Mouse (Mus musculus): Measurements from ENCODE around the gene Cbx2. TPM values are rescaled to one million over a fixed set of nuclear protein-coding genes. Genes with fewer than 3 reads are reported as not detected.

The Cbx2 gene
- polyA plus RNA-seq, 1 experiment from 2014 or later, result 13.3 TPM

GRCm38 (mm10) chr11:119005547-119006275, 17.1 kb upstream of the Cbx2 start:
- H3K4me1 ChIP-seq (ENCODE audit: control insufficient read depth, insufficient read depth, low read length), result no peaks in the 10 kb centered on the region; the same call in 1 of the 2 replicates
- no peak overlapping the region for H3K4me3 ChIP-seq (ENCODE audit: low read depth, low read length)
- no peaks in the 10 kb centered on the region for H3K27me3 ChIP-seq (ENCODE audit: control insufficient read depth, insufficient read depth, low read depth, low read length)
- no peak overlapping the region for H3K27ac ChIP-seq (ENCODE audit: low read length)
- no peaks in the 10 kb centered on the region for H3K36me3 ChIP-seq (ENCODE audit: control insufficient read depth, insufficient read depth, low read length)
- 88% methylated on average over 10 of the region's 10 CpGs for WGBS
- H3K9ac ChIP-seq (ENCODE audit: low read depth, low read length), result no peak overlapping the region
- ATAC-seq, result no peak
- no peak overlapping the region for H3K4me2 ChIP-seq (ENCODE audit: low read length)
- no peaks in the 10 kb centered on the region for H3K9me3 ChIP-seq (replicated peaks; ENCODE audit: control insufficient read depth, low read length, poor library complexity, severe bottlenecking)

- no peak for ATAC-seq
- 67% methylated on average over 3 of the region's 3 CpGs for WGBS
- Histone ChIP-seq H3K9ac (ENCODE audit: low read depth, low read length) (no peak overlapping the region), H3K4me3 (ENCODE audit: low read depth, low read length) (no peak overlapping the region), H3K27ac (ENCODE audit: low read length) (no peak overlapping the region), H3K4me2 (ENCODE audit: low read length) (no peak overlapping the region), H3K4me1 (ENCODE audit: control insufficient read depth, insufficient read depth, low read length) (no peaks in the 10 kb centered on the region; the same call in 1 of the 2 replicates), H3K9me3 (replicated peaks; ENCODE audit: control insufficient read depth, low read length, poor library complexity, severe bottlenecking) (no peaks in the 10 kb centered on the region), H3K27me3 (ENCODE audit: control insufficient read depth, insufficient read depth, low read depth, low read length) (no peaks in the 10 kb centered on the region), H3K36me3 (ENCODE audit: control insufficient read depth, insufficient read depth, low read length) (no peaks in the 10 kb centered on the region)
Observed at GRCm38 (mm10) chr11:119006462-119006861, 16.3 kb upstream of the Cbx2 start.

- no peaks in the 10 kb centered on the region for H3K9me3 ChIP-seq (replicated peaks; ENCODE audit: control insufficient read depth, low read length, poor library complexity, severe bottlenecking)
- peak; percentile 66; the same call in 1 of the 2 replicates for ATAC-seq
- no peaks in the 10 kb centered on the region; the same call in 1 of the 2 replicates for H3K4me1 ChIP-seq (ENCODE audit: control insufficient read depth, insufficient read depth, low read length)
- peak overlapping the region; percentile 35 for H3K4me3 ChIP-seq (ENCODE audit: low read depth, low read length)
- H3K27ac ChIP-seq (ENCODE audit: low read length), result no peak overlapping the region
- 21% methylated on average over 21 of the region's 21 CpGs for WGBS
- H3K27me3 ChIP-seq (ENCODE audit: control insufficient read depth, insufficient read depth, low read depth, low read length), result no peaks in the 10 kb centered on the region
- 0 out of 2 replicates have a peak overlapping the region, but pooled peaks have one; percentile 46 for H3K9ac ChIP-seq (ENCODE audit: low read depth, low read length)
- H3K36me3 ChIP-seq (ENCODE audit: control insufficient read depth, insufficient read depth, low read length), result no peaks in the 10 kb centered on the region
- H3K4me2 ChIP-seq (ENCODE audit: low read length), result peak overlapping the region; percentile 52
Observed at GRCm38 (mm10) chr11:119007461-119008456, 15.0 kb upstream of the Cbx2 start.

GRCm38 (mm10) chr11:119014455-119014854, 8.3 kb upstream of the Cbx2 start:
- Histone ChIP-seq H3K4me2 (ENCODE audit: low read length) (no peak overlapping the region), H3K4me3 (ENCODE audit: low read depth, low read length) (no peak overlapping the region), H3K4me1 (ENCODE audit: control insufficient read depth, insufficient read depth, low read length) (no peaks in the 10 kb centered on the region), H3K27ac (ENCODE audit: low read length) (no peak overlapping the region), H3K36me3 (ENCODE audit: control insufficient read depth, insufficient read depth, low read length) (no peaks in the 10 kb centered on the region), H3K27me3 (ENCODE audit: control insufficient read depth, insufficient read depth, low read depth, low read length) (no peaks in the 10 kb centered on the region), H3K9ac (ENCODE audit: low read depth, low read length) (no peak overlapping the region), H3K9me3 (replicated peaks; ENCODE audit: control insufficient read depth, low read length, poor library complexity, severe bottlenecking) (no peaks in the 10 kb centered on the region)
- 84% methylated on average over 7 of the region's 7 CpGs for WGBS
- ATAC-seq, result no peak

- Histone ChIP-seq H3K9me3 (replicated peaks; ENCODE audit: control insufficient read depth, low read length, poor library complexity, severe bottlenecking) (no peaks in the 10 kb centered on the region), H3K4me3 (ENCODE audit: low read depth, low read length) (no peak overlapping the region), H3K27ac (ENCODE audit: low read length) (no peak overlapping the region), H3K36me3 (ENCODE audit: control insufficient read depth, insufficient read depth, low read length) (no peaks in the 10 kb centered on the region), H3K27me3 (ENCODE audit: control insufficient read depth, insufficient read depth, low read depth, low read length) (0 out of 2 replicates have a peak, but pooled peaks cover 3% of the 10 kb centered on the region), H3K4me2 (ENCODE audit: low read length) (no peak overlapping the region), H3K4me1 (ENCODE audit: control insufficient read depth, insufficient read depth, low read length) (peaks cover 6% of the 10 kb centered on the region), H3K9ac (ENCODE audit: low read depth, low read length) (no peak overlapping the region)
- 39% methylated on average over 7 of the region's 7 CpGs for WGBS
- no peak for ATAC-seq
Observed at GRCm38 (mm10) chr11:119017506-119017905, 5.3 kb upstream of the Cbx2 start.

GRCm38 (mm10) chr11:119021180-119021579, 1.6 kb upstream of the Cbx2 start:
- no peak for ATAC-seq
- H3K9me3 ChIP-seq (replicated peaks; ENCODE audit: control insufficient read depth, low read length, poor library complexity, severe bottlenecking), result no peaks in the 10 kb centered on the region
- H3K27ac ChIP-seq (ENCODE audit: low read length), result no peak overlapping the region
- H3K4me3 ChIP-seq (ENCODE audit: low read depth, low read length), result no peak overlapping the region
- no peaks in the 10 kb centered on the region for H3K36me3 ChIP-seq (ENCODE audit: control insufficient read depth, insufficient read depth, low read length)
- 93% methylated on average over 7 of the region's 7 CpGs for WGBS
- no peak overlapping the region for H3K9ac ChIP-seq (ENCODE audit: low read depth, low read length)
- peaks cover 33% of the 10 kb centered on the region for H3K4me1 ChIP-seq (ENCODE audit: control insufficient read depth, insufficient read depth, low read length)
- no peak overlapping the region for H3K4me2 ChIP-seq (ENCODE audit: low read length)
- H3K27me3 ChIP-seq (ENCODE audit: control insufficient read depth, insufficient read depth, low read depth, low read length), result 0 out of 2 replicates have a peak, but pooled peaks cover 3% of the 10 kb centered on the region

- peak overlapping the region; percentile 95 for H3K9ac ChIP-seq (ENCODE audit: low read depth, low read length)
- no peaks in the 10 kb centered on the region for H3K9me3 ChIP-seq (replicated peaks; ENCODE audit: control insufficient read depth, low read length, poor library complexity, severe bottlenecking)
- H3K27ac ChIP-seq (ENCODE audit: low read length), result peak overlapping the region; percentile 77
- H3K4me1 ChIP-seq (ENCODE audit: control insufficient read depth, insufficient read depth, low read length), result peaks cover 40% of the 10 kb centered on the region
- 4% methylated on average over 41 of the region's 42 CpGs for WGBS
- peaks cover 7% of the 10 kb centered on the region for H3K36me3 ChIP-seq (ENCODE audit: control insufficient read depth, insufficient read depth, low read length)
- 0 out of 2 replicates have a peak, but pooled peaks have one; percentile 0 for ATAC-seq
- H3K27me3 ChIP-seq (ENCODE audit: control insufficient read depth, insufficient read depth, low read depth, low read length), result 0 out of 2 replicates have a peak, but pooled peaks cover 3% of the 10 kb centered on the region
- H3K4me3 ChIP-seq (ENCODE audit: low read depth, low read length), result peak overlapping the region; percentile 95
- peak overlapping the region; percentile 97 for H3K4me2 ChIP-seq (ENCODE audit: low read length)
Observed at GRCm38 (mm10) chr11:119022068-119022894, 481 bp upstream of the Cbx2 start.

GRCm38 (mm10) chr11:119023616-119023980, 836 bp downstream of the Cbx2 start:
- Histone ChIP-seq H3K36me3 (ENCODE audit: control insufficient read depth, insufficient read depth, low read length) (peaks cover 14% of the 10 kb centered on the region), H3K27ac (ENCODE audit: low read length) (peak overlapping the region; percentile 81), H3K4me3 (ENCODE audit: low read depth, low read length) (peak overlapping the region; percentile 95), H3K4me2 (ENCODE audit: low read length) (peak overlapping the region; percentile 97), H3K27me3 (ENCODE audit: control insufficient read depth, insufficient read depth, low read depth, low read length) (0 out of 2 replicates have a peak, but pooled peaks cover 3% of the 10 kb centered on the region), H3K4me1 (ENCODE audit: control insufficient read depth, insufficient read depth, low read length) (peaks cover 40% of the 10 kb centered on the region), H3K9ac (ENCODE audit: low read depth, low read length) (peak overlapping the region; percentile 95), H3K9me3 (replicated peaks; ENCODE audit: control insufficient read depth, low read length, poor library complexity, severe bottlenecking) (no peaks in the 10 kb centered on the region)
- WGBS, result under 1% methylated on average over 15 of the region's 15 CpGs
- no peak; the same call in 1 of the 2 replicates for ATAC-seq
